Mouse (Mus musculus): ENCODE measurements around the gene Mpdu1. TPM values are rescaled to one million over a fixed set of nuclear protein-coding genes. Genes with fewer than 3 reads are reported as not detected.
"Not testable (repeated sequence)": the region's sequence is repeated elsewhere in the genome, so short reads cannot be mapped to it uniquely, and the experiment has no call there.

The Mpdu1 gene
- polyA plus RNA-seq, 1 experiment, result 174 TPM

DNA sequence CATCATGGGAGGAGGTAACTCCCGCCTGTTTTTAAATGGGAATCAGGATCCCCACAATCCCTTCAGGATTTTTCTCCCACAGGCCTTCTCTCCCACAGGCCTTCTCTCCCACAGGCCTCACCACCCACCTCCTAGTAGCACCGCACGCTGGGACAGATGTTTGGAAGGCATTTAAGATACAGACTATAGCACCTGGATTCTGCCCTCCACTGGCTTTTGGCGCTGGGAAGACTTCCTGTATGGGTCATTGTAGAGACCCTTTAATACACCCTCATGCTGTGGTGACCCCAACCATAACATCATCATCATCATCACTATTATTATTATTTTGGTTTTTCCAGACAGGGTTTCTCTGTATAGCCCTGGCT, 45.0 kb upstream of the Mpdu1 start:
- 94% methylated on average over 4 of the region's 4 CpGs for WGBS
- Histone ChIP-seq H3K4me3 (ENCODE audit: control insufficient read depth, insufficient read depth, low read length) (no peak overlapping the region), H3K4me1 (replicated peaks; ENCODE audit: control insufficient read depth, insufficient read depth, low read length) (no peaks in the 10 kb centered on the region), H3K27me3 (ENCODE audit: control insufficient read depth, insufficient read depth, low read length) (no peaks in the 10 kb centered on the region), H3K27ac (ENCODE audit: control insufficient read depth, insufficient read depth, low read length) (no peak overlapping the region), H3K36me3 (ENCODE audit: control insufficient read depth, insufficient read depth, low read length) (no peaks in the 10 kb centered on the region)
- no peak for DNase-seq
- TF ChIP-seq POLR2A (IDR thresholded peaks at IDR 0.05; ENCODE audit: control insufficient read depth, extremely low read depth, insufficient read depth, low read length, poor library complexity) (no peak), CTCF (IDR thresholded peaks at IDR 0.05; ENCODE audit: borderline replicate concordance, control insufficient read depth, extremely low read depth, insufficient read depth, low read length, poor library complexity) (no peak)

- no peak overlapping the region for H3K27ac ChIP-seq (ENCODE audit: control insufficient read depth, insufficient read depth, low read length)
- no peak for DNase-seq
- H3K27me3 ChIP-seq (ENCODE audit: control insufficient read depth, insufficient read depth, low read length), result no peaks in the 10 kb centered on the region
These were observed 44.5 kb upstream of the Mpdu1 start for GRCm38 (mm10) chr11:69706775-69707479.

DNA sequence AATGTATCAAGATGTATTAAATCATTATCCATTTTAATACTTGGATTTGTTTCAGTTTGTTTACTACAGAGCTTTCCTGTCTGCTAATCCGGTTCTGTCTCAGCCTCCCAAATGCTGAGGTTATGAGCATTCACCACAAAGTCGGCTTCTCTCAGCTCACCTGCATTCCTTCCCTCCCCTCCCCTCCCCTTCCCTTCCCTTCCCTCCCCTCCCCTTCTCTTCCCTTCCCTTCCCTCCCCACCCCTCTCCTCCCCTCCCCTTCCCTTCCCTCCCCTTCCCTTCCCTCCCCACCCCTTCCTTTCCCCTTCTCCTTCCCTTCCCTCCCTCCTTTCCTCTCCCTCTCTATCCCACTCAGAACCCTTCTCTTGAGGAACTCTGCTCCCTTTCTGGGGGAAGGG, 42.2 kb upstream of the Mpdu1 start:
- H3K27me3 ChIP-seq (ENCODE audit: control insufficient read depth, insufficient read depth, low read length), result no peaks in the 10 kb centered on the region
- DNase-seq, result no peak
- 20% methylated on average over 2 of the region's 2 CpGs for WGBS
- no peak overlapping the region for H3K27ac ChIP-seq (ENCODE audit: control insufficient read depth, insufficient read depth, low read length)
- TF ChIP-seq CTCF (IDR thresholded peaks at IDR 0.05; ENCODE audit: borderline replicate concordance, control insufficient read depth, extremely low read depth, insufficient read depth, low read length, poor library complexity) (no peak), POLR2A (IDR thresholded peaks at IDR 0.05; ENCODE audit: control insufficient read depth, extremely low read depth, insufficient read depth, low read length, poor library complexity) (no peak)
- H3K4me3 ChIP-seq (ENCODE audit: control insufficient read depth, insufficient read depth, low read length), result no peak overlapping the region
- H3K4me1 ChIP-seq (replicated peaks; ENCODE audit: control insufficient read depth, insufficient read depth, low read length), result no peaks in the 10 kb centered on the region
- no peaks in the 10 kb centered on the region for H3K36me3 ChIP-seq (ENCODE audit: control insufficient read depth, insufficient read depth, low read length)

More at GRCm38 (mm10) chr11:69706775-69707479, 44.5 kb upstream of the Mpdu1 start:
- 82% methylated on average over 6 of the region's 6 CpGs for WGBS
- Histone ChIP-seq H3K36me3 (ENCODE audit: control insufficient read depth, insufficient read depth, low read length) (no peaks in the 10 kb centered on the region), H3K4me1 (replicated peaks; ENCODE audit: control insufficient read depth, insufficient read depth, low read length) (no peaks in the 10 kb centered on the region), H3K4me3 (ENCODE audit: control insufficient read depth, insufficient read depth, low read length) (no peak overlapping the region)
- TF ChIP-seq POLR2A (IDR thresholded peaks at IDR 0.05; ENCODE audit: control insufficient read depth, extremely low read depth, insufficient read depth, low read length, poor library complexity) (no peak), CTCF (IDR thresholded peaks at IDR 0.05; ENCODE audit: borderline replicate concordance, control insufficient read depth, extremely low read depth, insufficient read depth, low read length, poor library complexity) (no peak)

DNA sequence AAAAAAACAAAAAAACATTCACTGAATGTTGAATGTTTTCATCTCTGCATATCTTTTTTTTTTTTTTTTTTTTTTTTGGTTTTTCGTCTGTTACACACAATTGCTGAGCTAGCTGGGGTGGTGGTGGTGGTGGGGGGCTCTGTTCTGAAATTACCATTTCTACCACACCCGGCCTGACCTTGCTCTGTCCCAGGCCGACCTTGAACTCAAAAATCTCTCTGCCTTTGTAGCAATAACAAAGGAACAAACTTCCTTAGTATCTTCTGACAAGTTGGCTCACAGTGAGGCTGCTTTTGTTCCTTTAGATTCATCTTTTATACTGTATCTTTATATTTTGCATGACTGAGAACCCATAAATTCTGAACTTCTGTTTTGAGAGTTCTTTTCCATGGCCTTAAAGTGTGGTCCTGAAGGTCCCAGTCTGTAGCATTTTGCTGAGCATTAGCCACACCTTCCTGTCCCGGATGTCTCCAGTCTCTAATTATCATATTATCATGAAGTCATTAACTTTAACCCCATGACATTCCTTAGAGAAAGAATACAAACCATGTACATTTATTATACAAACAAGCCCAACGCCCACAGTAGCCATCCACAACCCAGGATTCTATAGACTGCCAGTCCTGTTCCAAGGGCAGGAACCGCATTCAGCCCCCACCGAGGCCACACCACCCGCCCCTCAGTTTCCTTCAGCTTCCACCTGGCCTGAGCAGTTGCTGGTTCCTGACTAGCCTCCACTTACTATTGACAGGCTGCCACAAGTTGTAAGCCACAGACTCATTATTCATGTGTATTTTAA, 41.6 kb upstream of the Mpdu1 start:
- H3K4me3 ChIP-seq (ENCODE audit: control insufficient read depth, insufficient read depth, low read length), result no peak overlapping the region
- H3K4me1 ChIP-seq (replicated peaks; ENCODE audit: control insufficient read depth, insufficient read depth, low read length), result no peaks in the 10 kb centered on the region
- no peaks in the 10 kb centered on the region for H3K36me3 ChIP-seq (ENCODE audit: control insufficient read depth, insufficient read depth, low read length)
- DNase-seq, result no peak
- no peaks in the 10 kb centered on the region for H3K27me3 ChIP-seq (ENCODE audit: control insufficient read depth, insufficient read depth, low read length)
- TF ChIP-seq CTCF (IDR thresholded peaks at IDR 0.05; ENCODE audit: borderline replicate concordance, control insufficient read depth, extremely low read depth, insufficient read depth, low read length, poor library complexity), result no peak
- TF ChIP-seq POLR2A (IDR thresholded peaks at IDR 0.05; ENCODE audit: control insufficient read depth, extremely low read depth, insufficient read depth, low read length, poor library complexity), result no peak
- H3K27ac ChIP-seq (ENCODE audit: control insufficient read depth, insufficient read depth, low read length), result no peak overlapping the region
- 66% methylated on average over 8 of the region's 8 CpGs for WGBS

DNA sequence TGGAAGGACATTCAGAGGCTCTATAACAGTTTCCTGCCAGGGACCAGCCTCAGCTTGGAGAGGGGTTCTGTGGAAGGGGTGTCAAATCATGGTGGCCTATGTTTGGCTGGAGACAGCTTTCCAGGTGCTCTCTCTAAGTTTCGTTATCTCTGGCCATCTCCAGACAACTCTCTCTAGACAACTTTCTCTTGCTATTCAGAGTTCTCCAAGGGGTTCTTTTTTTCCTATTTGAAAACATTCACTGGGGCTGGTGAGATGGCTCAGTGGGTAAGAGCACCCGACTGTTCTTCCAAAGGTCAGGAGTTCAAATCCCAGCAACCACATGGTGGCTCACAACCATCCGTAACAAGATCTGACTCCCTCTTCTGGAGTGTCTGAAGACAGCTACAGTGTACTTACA, 40.9 kb upstream of the Mpdu1 start:
- not testable (repeated sequence) for H3K36me3 ChIP-seq (ENCODE audit: control insufficient read depth, insufficient read depth, low read length); H3K27me3 ChIP-seq (ENCODE audit: control insufficient read depth, insufficient read depth, low read length); H3K4me1 ChIP-seq (replicated peaks; ENCODE audit: control insufficient read depth, insufficient read depth, low read length); DNase-seq; H3K4me3 ChIP-seq (ENCODE audit: control insufficient read depth, insufficient read depth, low read length); H3K27ac ChIP-seq (ENCODE audit: control insufficient read depth, insufficient read depth, low read length)
- 93% methylated on average over 3 of the region's 3 CpGs for WGBS

DNA sequence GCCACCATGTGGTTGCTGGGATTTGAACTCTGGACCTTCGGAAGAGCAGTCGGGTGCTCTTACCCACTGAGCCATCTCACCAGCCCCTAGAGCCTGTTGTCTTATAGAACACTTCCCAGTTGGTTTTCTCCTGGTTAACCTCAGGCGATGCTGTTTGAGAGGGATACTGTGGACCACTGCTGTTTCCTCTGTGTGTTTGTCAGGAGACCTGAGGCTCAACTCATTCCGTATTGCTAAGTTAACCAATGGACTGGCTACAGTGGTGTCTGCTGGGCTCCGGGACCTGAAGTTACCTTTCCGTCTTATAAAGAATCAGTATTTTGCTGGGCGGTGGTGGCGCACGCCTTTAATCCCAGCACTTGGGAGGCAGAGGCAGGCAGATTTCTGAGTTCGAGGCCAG, 40.4 kb upstream of the Mpdu1 start:
- WGBS, result 96% methylated on average over 10 of the region's 10 CpGs
- not testable (repeated sequence) for DNase-seq; H3K27ac ChIP-seq (ENCODE audit: control insufficient read depth, insufficient read depth, low read length); H3K4me1 ChIP-seq (replicated peaks; ENCODE audit: control insufficient read depth, insufficient read depth, low read length); H3K27me3 ChIP-seq (ENCODE audit: control insufficient read depth, insufficient read depth, low read length); H3K36me3 ChIP-seq (ENCODE audit: control insufficient read depth, insufficient read depth, low read length); H3K4me3 ChIP-seq (ENCODE audit: control insufficient read depth, insufficient read depth, low read length)

DNA sequence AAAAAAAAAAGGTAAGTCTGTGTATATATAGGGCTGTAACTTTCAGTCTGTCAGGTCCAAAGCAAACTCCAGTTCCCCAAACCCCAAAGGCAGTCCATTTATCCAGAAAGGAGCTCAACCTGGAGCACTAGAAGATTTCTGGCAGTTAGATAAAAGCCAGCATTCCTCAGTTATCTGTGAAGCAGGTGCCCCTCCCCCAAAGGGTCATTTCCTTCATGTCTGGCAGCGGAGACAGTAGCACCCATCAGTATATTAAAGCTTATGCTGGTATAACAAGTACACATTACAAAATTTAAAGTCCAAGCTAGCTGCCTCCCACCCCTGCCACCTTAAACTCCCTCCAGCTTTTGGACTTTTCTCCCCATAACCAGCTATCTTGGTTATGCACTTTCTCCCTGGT, 37.2 kb upstream of the Mpdu1 start:
- Histone ChIP-seq H3K4me3 (ENCODE audit: control insufficient read depth, insufficient read depth, low read length) (no peak overlapping the region), H3K27me3 (ENCODE audit: control insufficient read depth, insufficient read depth, low read length) (peaks cover 3% of the 10 kb centered on the region; the same call in 1 of the 2 replicates), H3K4me1 (replicated peaks; ENCODE audit: control insufficient read depth, insufficient read depth, low read length) (no peaks in the 10 kb centered on the region), H3K36me3 (ENCODE audit: control insufficient read depth, insufficient read depth, low read length) (no peaks in the 10 kb centered on the region), H3K27ac (ENCODE audit: control insufficient read depth, insufficient read depth, low read length) (no peak overlapping the region)
- 87% methylated on average over 1 of the region's 1 CpGs for WGBS
- TF ChIP-seq CTCF (IDR thresholded peaks at IDR 0.05; ENCODE audit: borderline replicate concordance, control insufficient read depth, extremely low read depth, insufficient read depth, low read length, poor library complexity) (no peak), POLR2A (IDR thresholded peaks at IDR 0.05; ENCODE audit: control insufficient read depth, extremely low read depth, insufficient read depth, low read length, poor library complexity) (no peak)
- no peak for DNase-seq
